Mouse (Mus musculus): Measurements from ENCODE around the gene Fstl1.

Fstl1 gene

GRCm38 (mm10) chr16:37787558-37788194 is 11.0 kb downstream of the Fstl1 start:
- DNase-seq (ENCODE audit: low spot score) = no peak

GRCm38 (mm10) chr16:37788367-37789014 is 11.8 kb downstream of the Fstl1 start:
- no peak for DNase-seq (ENCODE audit: low spot score)

- no peak for DNase-seq (ENCODE audit: low spot score)
Observed at GRCm38 (mm10) chr16:37789015-37789381, 12.3 kb downstream of the Fstl1 start.

- no peak for DNase-seq (ENCODE audit: low spot score)
Observed at GRCm38 (mm10) chr16:37789394-37789920, 12.8 kb downstream of the Fstl1 start.

- DNase-seq (ENCODE audit: low spot score) = no peak
Observed at GRCm38 (mm10) chr16:37790008-37790780, 13.5 kb downstream of the Fstl1 start.

GRCm38 (mm10) chr16:37790781-37791175 is 14.1 kb downstream of the Fstl1 start:
- no peak for DNase-seq (ENCODE audit: low spot score)

- no peak for DNase-seq (ENCODE audit: low spot score)
Observed at GRCm38 (mm10) chr16:37795651-37796150, 19.0 kb downstream of the Fstl1 start.

- no peak for DNase-seq (ENCODE audit: low spot score)
Observed at GRCm38 (mm10) chr16:37796270-37796669, 19.6 kb downstream of the Fstl1 start.

- DNase-seq (ENCODE audit: low spot score) = no peak
Observed at GRCm38 (mm10) chr16:37801097-37801496, 24.4 kb downstream of the Fstl1 start.

- DNase-seq (ENCODE audit: low spot score) = no peak
Observed at GRCm38 (mm10) chr16:37802686-37803295, 26.1 kb downstream of the Fstl1 start.

GRCm38 (mm10) chr16:37803387-37803950 is 26.8 kb downstream of the Fstl1 start:
- no peak for DNase-seq (ENCODE audit: low spot score)

GRCm38 (mm10) chr16:37805746-37806495 is 29.2 kb downstream of the Fstl1 start:
- no peak for DNase-seq (ENCODE audit: low spot score)

GRCm38 (mm10) chr16:37807269-37807668 is 30.6 kb downstream of the Fstl1 start:
- DNase-seq (ENCODE audit: low spot score) = no peak

- no peak for DNase-seq (ENCODE audit: low spot score)
Observed at GRCm38 (mm10) chr16:37808866-37809622, 32.4 kb downstream of the Fstl1 start.

- DNase-seq (ENCODE audit: low spot score) = no peak
Observed at GRCm38 (mm10) chr16:37809623-37809992, 32.9 kb downstream of the Fstl1 start.

GRCm38 (mm10) chr16:37811874-37812273 is 35.2 kb downstream of the Fstl1 start:
- DNase-seq (ENCODE audit: low spot score) = no peak

GRCm38 (mm10) chr16:37812474-37812886 is 35.8 kb downstream of the Fstl1 start:
- DNase-seq (ENCODE audit: low spot score) = no peak

- no peak for DNase-seq (ENCODE audit: low spot score)
Observed at GRCm38 (mm10) chr16:37813691-37814382, 37.2 kb downstream of the Fstl1 start.

- DNase-seq (ENCODE audit: low spot score) = no peak
Observed at GRCm38 (mm10) chr16:37814383-37814971, 37.8 kb downstream of the Fstl1 start.
